Mouse (Mus musculus) embryonic facial prominence, embryonic 13.5 days (tissue): ENCODE results near the gene 4933436I01Rik. TPM values are rescaled to one million over a fixed set of nuclear protein-coding genes. Genes with fewer than 3 reads are reported as not detected.

ENCODE experiments used
- ATAC-seq: fragments of 200-750 bp; cut with Nextera tagmentation; 2 replicates; pipeline ENCODE4 v1.8.0; 2017; ENCODE audit warnings: low read depth; ENCODE audit not compliant: insufficient number of reproducible peaks, insufficient read depth, low FRiP score, low TSS enrichment
- H3K27ac ChIP-seq: fragments of 300-500 bp; sonication (generic); 2 replicates; pipeline ENCODE4 v1.5.1; 2015; ENCODE audit warnings: moderate library complexity, mild to moderate bottlenecking, inconsistent platforms
- H3K27me3 ChIP-seq: fragments of 300-500 bp; sonication (generic); 2 replicates; pipeline ENCODE4 v1.6.1; 2015; ENCODE audit warnings: mild to moderate bottlenecking, inconsistent platforms
- H3K36me3 ChIP-seq: fragments of 300-500 bp; sonication (generic); 2 replicates; pipeline ENCODE4 v1.6.1; 2015; ENCODE audit warnings: mild to moderate bottlenecking, inconsistent platforms
- H3K4me1 ChIP-seq: fragments of 300-500 bp; sonication (generic); 2 replicates; pipeline ENCODE4 v1.6.1; 2015; ENCODE audit warnings: inconsistent platforms
- H3K4me2 ChIP-seq: fragments of 300-500 bp; sonication (generic); 2 replicates; pipeline ENCODE4 v1.6.1; 2015; ENCODE audit warnings: moderate library complexity, mild to moderate bottlenecking, inconsistent platforms
- H3K4me3 ChIP-seq: fragments of 300-500 bp; sonication (generic); 2 replicates; pipeline ENCODE4 v1.5.1; 2015; ENCODE audit warnings: mild to moderate bottlenecking, inconsistent platforms
- H3K9ac ChIP-seq: fragments of 300-500 bp; sonication (generic); 2 replicates; pipeline ENCODE4 v1.6.1; 2015; ENCODE audit warnings: mild to moderate bottlenecking, inconsistent platforms
- H3K9me3 ChIP-seq: fragments of 300-500 bp; sonication (generic); 2 replicates; pipeline ENCODE4 v1.6.1; 2016; ENCODE audit warnings: inconsistent platforms
- WGBS: fragments of 180-500 bp; shearing (Covaris S2); methylation state at CpG from one replicate; pipeline ENCODE4 v1.1.7; 2015; ENCODE audit warnings: mixed read lengths; 5-methylcytosine and 5-hydroxymethylcytosine counted together
- polyA plus RNA-seq: library from polyadenylated mRNA; unstranded; fragments of >200 nt; fragmentation: Nextera tagmentation; extraction: Ambion mirVana; gene quantifications from 2 replicates; pipeline ENCODE4 v1.2.1, GENCODE M21; 2015

The 4933436I01Rik gene
- polyA plus RNA-seq: not detected in 2 replicates

DNA sequence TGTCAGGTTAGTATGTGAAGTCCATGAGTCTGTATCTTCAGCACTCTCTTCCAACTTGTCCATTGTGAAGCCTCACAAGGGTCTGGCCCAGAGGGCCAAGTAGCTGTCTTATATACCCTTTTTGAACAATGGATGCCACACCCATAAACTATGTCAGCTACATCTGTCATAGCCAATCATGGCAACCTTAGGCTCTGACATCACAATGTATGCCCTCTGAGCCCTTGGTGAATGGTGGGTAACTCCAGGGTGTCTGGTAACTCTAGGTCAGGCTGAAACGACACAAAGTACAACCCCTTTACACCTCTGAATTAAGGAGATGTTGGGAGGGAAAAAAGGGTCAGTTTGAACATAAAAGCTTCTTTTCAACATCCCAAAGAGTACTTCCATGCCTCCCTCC, at the start of gene 4933436I01Rik:
TSS of gene 4933436I01Rik (minus strand) at position 101 of the 400 bp plus-strand sequence.
- Histone ChIP-seq H3K27me3 (no peaks in the 10 kb centered on the region), H3K4me1 (no peaks in the 10 kb centered on the region), H3K4me2 (no peak within 1 kb of the TSS), H3K27ac (no peak within 1 kb of the TSS), H3K9me3 (no peaks in the 10 kb centered on the region), H3K4me3 (no peak within 1 kb of the TSS), H3K9ac (no peak within 1 kb of the TSS), H3K36me3 (no peaks in the 10 kb centered on the region)
- 58% methylated on average over 1 of the region's 1 CpGs for WGBS
- no peak for ATAC-seq

GRCm38 (mm10) chrX:67924769-67925470, 3.7 kb upstream of the 4933436I01Rik start:
- Histone ChIP-seq H3K36me3 (no peaks in the 10 kb centered on the region), H3K9ac (no peak overlapping the region), H3K4me1 (no peaks in the 10 kb centered on the region), H3K4me3 (no peak overlapping the region), H3K9me3 (no peaks in the 10 kb centered on the region), H3K27me3 (no peaks in the 10 kb centered on the region), H3K27ac (no peak overlapping the region), H3K4me2 (no peak overlapping the region)
- 44% methylated on average over 1 of the region's 1 CpGs for WGBS
- ATAC-seq: no peak

GRCm38 (mm10) chrX:67883406-67883805, 37.8 kb downstream of the 4933436I01Rik start:
- ATAC-seq: no peak
- no peaks in the 10 kb centered on the region for H3K4me1 ChIP-seq

More at GRCm38 (mm10) chrX:67883406-67883805, 37.8 kb downstream of the 4933436I01Rik start:
- Histone ChIP-seq H3K9me3 (no peaks in the 10 kb centered on the region), H3K36me3 (no peaks in the 10 kb centered on the region), H3K27ac (no peak overlapping the region), H3K27me3 (no peaks in the 10 kb centered on the region), H3K4me2 (no peak overlapping the region), H3K9ac (no peak overlapping the region), H3K4me3 (no peak overlapping the region)
- WGBS: 74% methylated on average over 3 of the region's 3 CpGs

Other genes starting within 250 kb of the 4933436I01Rik start
- not detected in 2 replicates for gene Gm1140, start 227.9 kb downstream of the 4933436I01Rik start, polyA plus RNA-seq
- gene Gm14692, start 225.8 kb downstream of the 4933436I01Rik start, polyA plus RNA-seq: not detected in 2 replicates